Comparison of ENCODE assay signal across 20 mouse cellular contexts in genomic region chr19:58435877-58436276, GRCm38 (mm10). TPM values are rescaled to one million over a fixed set of nuclear protein-coding genes. Genes with fewer than 3 reads are reported as not detected.
DNase-seq lines count a peak whose midpoint lies in the region; ATAC-seq and TF ChIP-seq lines count a peak whose summit lies in the region.
"Had no signal": no experiment of that assay in that cellular context is flagged by ENCODE, and none has a peak within 500 bp of the region (broad histone marks: within the 10 kb centered on the region; RNA-seq: fewer than 3 reads in every experiment).

No protein-coding gene starts in this region.

- H3K36me3 ChIP-seq in kidney, embryonic 15.5 days: no peaks in the 10 kb centered on the region
- no peaks in the 10 kb centered on the region for H3K36me3 ChIP-seq in liver, embryonic 16.5 days (ENCODE audit: control insufficient read depth, insufficient read depth)
- no peaks in the 10 kb centered on the region for H3K36me3 ChIP-seq in CH12.LX (replicated peaks in 1 of 2; ENCODE audit: control insufficient read depth in 1 of 2, insufficient read depth in 1 of 2, low read length in 1 of 2)
- H3K36me3 ChIP-seq: embryonic facial prominence, embryonic 10.5 days; embryonic facial prominence, embryonic 12.5 days; forebrain, embryonic 15.5 days had no signal

- no peaks in the 10 kb centered on the region for H3K27me3 ChIP-seq in kidney, embryonic 15.5 days
- no peaks in the 10 kb centered on the region for H3K27me3 ChIP-seq in liver, embryonic 16.5 days (ENCODE audit: control insufficient read depth, insufficient read depth, low read depth, low read length)
- peaks cover 61% of the 10 kb centered on the region for H3K27me3 ChIP-seq in CH12.LX (replicated peaks)
- H3K27me3 ChIP-seq: embryonic facial prominence, embryonic 12.5 days; forebrain, embryonic 15.5 days had no signal

- WGBS in kidney, embryonic 15.5 days: 76% methylated on average over 5 of the region's 5 CpGs
- WGBS in liver, embryonic 16.5 days (ENCODE audit: insufficient replicate concordance): 46% methylated on average over 5 of the region's 5 CpGs

- DNase-seq in kidney, adult 18-20 months: no peak
- no peak for DNase-seq in liver
- peak; percentile 70 for DNase-seq in CH12.LX (ENCODE audit: extremely low read depth)
- DNase-seq in adrenal gland, postnatal 4 days (ENCODE audit: low spot score in 2 of 2): no peak
- DNase-seq: adrenal gland, postnatal 25 days; B cell, adult 2 months; cerebellum, adult 11 months; cerebellum, adult 18-20 months; cerebellum, adult 8-10 months; cerebellum, adult 9-11 months; cerebellum, postnatal 36 days; forebrain, postnatal 0 days had no signal

- peak overlapping the region; percentile 75; the same call in 1 of the 2 replicates for H3K27ac ChIP-seq in kidney, embryonic 15.5 days
- H3K27ac ChIP-seq in liver, embryonic 16.5 days (ENCODE audit: low read length): 0 out of 2 replicates have a peak overlapping the region, but pooled peaks have one; percentile 0
- H3K27ac ChIP-seq in CH12.LX (ENCODE audit: insufficient read depth, low read depth): no peak overlapping the region
- H3K27ac ChIP-seq: embryonic facial prominence, embryonic 10.5 days; embryonic facial prominence, embryonic 12.5 days; forebrain, embryonic 13.5 days; forebrain, embryonic 15.5 days had no signal

- H3K4me3 ChIP-seq in kidney, embryonic 15.5 days (replicated peaks): no peak overlapping the region
- no peak overlapping the region for H3K4me3 ChIP-seq in liver, embryonic 16.5 days (ENCODE audit: low read depth, low read length)
- no peak overlapping the region for H3K4me3 ChIP-seq in CH12.LX (replicated peaks in 1 of 3; ENCODE audit: low read depth in 2 of 3, low read length in 2 of 3, poor library complexity in 1 of 3)
- H3K4me3 ChIP-seq: embryonic facial prominence, embryonic 10.5 days; embryonic facial prominence, embryonic 12.5 days; forebrain, embryonic 13.5 days; forebrain, embryonic 15.5 days had no signal

- dilution Hi-C loops in CH12.LX (cut with MboI; ENCODE audit: extremely low pct_ligation_motif_present, extremely low pct_unique_long_range_greater_than_20kb, low sequenced_read_pairs): no loop called here

- no peak for ATAC-seq in kidney, embryonic 15.5 days (replicated peaks; ENCODE audit: low FRiP score)
- no peak for ATAC-seq in liver, embryonic 16.5 days (ENCODE audit: low read depth)
- ATAC-seq: CD4-positive, CD25-positive, alpha-beta regulatory T cell, adult 4 months; forebrain, embryonic 13.5 days; forebrain, embryonic 15.5 days; forebrain, postnatal 0 days had no signal

- no peaks in the 10 kb centered on the region for H3K79me2 ChIP-seq in CH12.LX (replicated peaks; ENCODE audit: control insufficient read depth, extremely low read depth, insufficient read depth, poor library complexity, severe bottlenecking)

- no peak for TF ChIP-seq POLR2A in CH12.LX (IDR thresholded peaks at IDR 0.05; ENCODE audit: low read depth, low read length)

- H3K9ac ChIP-seq in kidney, embryonic 15.5 days: no peak overlapping the region
- no peak overlapping the region for H3K9ac ChIP-seq in liver, embryonic 16.5 days (ENCODE audit: low read depth, low read length)
- no peak overlapping the region for H3K9ac ChIP-seq in CH12.LX (ENCODE audit: insufficient read depth, low read depth)
- H3K9ac ChIP-seq: embryonic facial prominence, embryonic 12.5 days; forebrain, embryonic 13.5 days; forebrain, embryonic 15.5 days; forebrain, postnatal 0 days had no signal

- H3K9me3 ChIP-seq in kidney, embryonic 15.5 days (replicated peaks): no peaks in the 10 kb centered on the region
- no peaks in the 10 kb centered on the region for H3K9me3 ChIP-seq in liver, embryonic 16.5 days (replicated peaks; ENCODE audit: control insufficient read depth, low read length)
- H3K9me3 ChIP-seq in CH12.LX (replicated peaks; ENCODE audit: low read length): no peaks in the 10 kb centered on the region
- H3K9me3 ChIP-seq: embryonic facial prominence, embryonic 10.5 days; embryonic facial prominence, embryonic 12.5 days; forebrain, embryonic 13.5 days; forebrain, embryonic 15.5 days had no signal

- in situ Hi-C loops in CH12.LX (cut with MboI; ENCODE audit: low pct_ligation_motif_present, low pct_unique_long_range_greater_than_20kb, low sequenced_read_pairs): no loop called here

- TF ChIP-seq EP300 in CH12.LX (IDR thresholded peaks at IDR 0.05; ENCODE audit: low read length): peak; percentile 48

- H3K4me2 ChIP-seq in kidney, embryonic 15.5 days: no peak overlapping the region
- no peak overlapping the region for H3K4me2 ChIP-seq in liver, embryonic 16.5 days (ENCODE audit: low read depth, low read length)
- peak overlapping the region; percentile 59 for H3K4me2 ChIP-seq in CH12.LX (ENCODE audit: insufficient read depth, low read depth, poor library complexity, severe bottlenecking)
- H3K4me2 ChIP-seq: embryonic facial prominence, embryonic 12.5 days; forebrain, embryonic 13.5 days; forebrain, embryonic 15.5 days had no signal

- TF ChIP-seq RAD21 in CH12.LX (IDR thresholded peaks at IDR 0.05; ENCODE audit: low read depth, low read length): no peak

- no peak for TF ChIP-seq CTCF in CH12.LX (conservative IDR thresholded peaks at IDR 0.05 in 1 of 2, IDR thresholded peaks at IDR 0.05 in 1 of 2; ENCODE audit: low read depth in 2 of 2, low read length in 2 of 2)

- H3K4me1 ChIP-seq in kidney, embryonic 15.5 days: peaks cover 36% of the 10 kb centered on the region
- H3K4me1 ChIP-seq in liver, embryonic 16.5 days (ENCODE audit: control insufficient read depth, low read depth, low read length): peaks cover 9% of the 10 kb centered on the region; the same call in 1 of the 2 replicates
- peaks cover 7 to 43% of the 10 kb centered on the region in 2 experiments for H3K4me1 ChIP-seq in CH12.LX (ENCODE audit: control insufficient read depth in 1 of 2, insufficient read depth in 2 of 2)

TF ChIP-seq in CH12.LX, 34 proteins besides CTCF, POLR2A, EP300 and RAD21:
- TF ChIP-seq RCOR1 (conservative IDR thresholded peaks at IDR 0.05; ENCODE audit: low read depth, low read length) (0 out of 2 replicates have a peak, but pooled peaks have one; percentile 42), MYC (IDR thresholded peaks at IDR 0.05; ENCODE audit: low read depth, low read length) (no peak), CHD2 (IDR thresholded peaks at IDR 0.05; ENCODE audit: low read length) (peak; percentile 18; the same call in 1 of the 2 replicates), USF1 (IDR thresholded peaks at IDR 0.05; ENCODE audit: low read depth, low read length) (no peak), MEF2A (IDR thresholded peaks at IDR 0.05; ENCODE audit: borderline replicate concordance, low read depth, low read length) (peak; percentile 72; the same call in 1 of the 2 replicates), ETS1 (conservative IDR thresholded peaks at IDR 0.05; ENCODE audit: low read depth, low read length) (peak; percentile 44; the same call in 1 of the 2 replicates), ELF1 (IDR thresholded peaks at IDR 0.05; ENCODE audit: low read depth, low read length) (0 out of 2 replicates have a peak, but pooled peaks have one; percentile 23), BHLHE40 (IDR thresholded peaks at IDR 0.05; ENCODE audit: low read depth, low read length) (peak; percentile 70; the same call in 1 of the 2 replicates), IRF4 (IDR thresholded peaks at IDR 0.05; ENCODE audit: low read depth, low read length) (peak; percentile 19; the same call in 1 of the 2 replicates), SIN3A (IDR thresholded peaks at IDR 0.05; ENCODE audit: low read length) (0 out of 2 replicates have a peak, but pooled peaks have one; percentile 35), MAFK (IDR thresholded peaks at IDR 0.05; ENCODE audit: insufficient replicate concordance, low read length) (peak; percentile 87), NELFE (IDR thresholded peaks at IDR 0.05; ENCODE audit: low read depth, low read length) (no peak)
TF ChIP-seq in CH12.LX: peak in this region for 9.

RNA-seq across cellular contexts. Expression of gene Gfra1, which starts 19.8 kb away (rescaled TPM):
- 65.3 and 67.8 TPM in 2 replicates for polyA plus RNA-seq in kidney, embryonic 15.5 days (2015; fragmentation: Nextera tagmentation; extraction: Ambion mirVana)
- polyA plus RNA-seq in liver, embryonic 16.5 days (2015; fragmentation: Nextera tagmentation; extraction: Ambion mirVana): 7.2 and 7.4 TPM in 2 replicates
- total RNA-seq in CH12.LX (2012; rRNA removed): not detected in 2 replicates
- not detected in 2 replicates for total RNA-seq in CH12.LX (2014; rRNA removed)
- not detected in 2 replicates for polyA plus RNA-seq in CH12.LX (2012; ENCODE audit: insufficient read length, low read depth)
- total RNA-seq in adrenal gland, postnatal 4 days (2021): 1 to 10 TPM; 6.7 to 8.2 TPM
- total RNA-seq: MEL had no signal
